Mouse (Mus musculus): Measurements from ENCODE around the gene Fntb. TPM values are rescaled to one million over a fixed set of nuclear protein-coding genes. Genes with fewer than 3 reads are reported as not detected.

Gene Fntb
- polyA plus RNA-seq, 1 experiment from 2014 or later: 16.2 TPM

DNA sequence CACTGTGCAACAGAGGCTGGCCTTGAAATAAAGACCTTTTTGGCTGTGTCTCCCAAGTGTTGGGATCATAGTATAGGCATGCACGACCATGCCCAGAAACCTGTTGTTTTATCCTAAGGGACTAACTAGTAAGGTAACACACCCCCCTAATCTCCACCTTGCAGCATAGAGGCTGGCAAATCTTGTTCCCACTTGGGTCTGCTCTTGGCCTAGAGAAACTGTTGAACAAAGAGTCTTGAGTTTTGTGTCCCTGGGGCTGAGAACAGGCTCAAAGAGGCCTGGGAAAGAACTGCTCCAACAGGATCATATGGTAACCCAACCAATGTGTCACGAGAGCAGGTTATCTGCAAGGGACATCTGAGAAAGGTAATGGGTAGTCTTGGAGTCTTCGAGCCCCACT is 169.0 kb downstream of the Fntb start:
- H3K27ac ChIP-seq (ENCODE audit: low read depth): no peak overlapping the region; the same call in 1 of the 2 replicates
- no peak for ATAC-seq
- peaks cover 49% of the 10 kb centered on the region for H3K36me3 ChIP-seq (replicated peaks; ENCODE audit: insufficient read depth, low read length)
- TF ChIP-seq CTCF (IDR thresholded peaks at IDR 0.05; ENCODE audit: low read depth) (no peak), EP300 (IDR thresholded peaks at IDR 0.05; ENCODE audit: low read depth) (no peak)
- H3K9me3 ChIP-seq (ENCODE audit: low read length): no peaks in the 10 kb centered on the region
- no peak for DNase-seq
- H3K4me2 ChIP-seq (ENCODE audit: low read depth, low read length): no peak overlapping the region
- H3K27me3 ChIP-seq (ENCODE audit: insufficient read depth, low read length): no peaks in the 10 kb centered on the region
- peaks cover 7% of the 10 kb centered on the region for H3K4me1 ChIP-seq (ENCODE audit: insufficient read depth)
- WGBS (ENCODE audit: insufficient replicate concordance): 76% methylated on average over 3 of the region's 3 CpGs
- no peak overlapping the region for H3K9ac ChIP-seq (replicated peaks)
- no peak overlapping the region for H3K4me3 ChIP-seq (ENCODE audit: low read depth, low read length)

DNA sequence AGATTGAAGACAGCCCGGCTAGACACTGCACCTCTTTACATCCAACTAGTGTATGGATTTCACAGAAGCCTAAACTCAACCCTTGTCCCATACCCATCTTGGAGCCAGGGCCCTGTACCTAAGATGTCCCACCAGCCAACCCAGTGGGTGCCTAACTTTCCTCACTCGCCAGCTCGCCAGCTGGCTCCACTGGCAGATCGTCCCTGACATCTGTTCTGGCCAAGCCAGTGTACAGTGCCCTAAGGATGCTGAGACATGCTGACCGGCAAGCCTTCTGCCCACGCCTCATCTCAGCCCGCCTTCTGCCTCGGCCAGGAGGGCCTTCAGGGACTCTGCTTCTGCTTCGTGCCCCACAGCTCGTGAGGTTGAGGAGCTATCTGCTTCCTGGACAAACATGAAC is 170.8 kb downstream of the Fntb start:
- ATAC-seq: no peak

DNA sequence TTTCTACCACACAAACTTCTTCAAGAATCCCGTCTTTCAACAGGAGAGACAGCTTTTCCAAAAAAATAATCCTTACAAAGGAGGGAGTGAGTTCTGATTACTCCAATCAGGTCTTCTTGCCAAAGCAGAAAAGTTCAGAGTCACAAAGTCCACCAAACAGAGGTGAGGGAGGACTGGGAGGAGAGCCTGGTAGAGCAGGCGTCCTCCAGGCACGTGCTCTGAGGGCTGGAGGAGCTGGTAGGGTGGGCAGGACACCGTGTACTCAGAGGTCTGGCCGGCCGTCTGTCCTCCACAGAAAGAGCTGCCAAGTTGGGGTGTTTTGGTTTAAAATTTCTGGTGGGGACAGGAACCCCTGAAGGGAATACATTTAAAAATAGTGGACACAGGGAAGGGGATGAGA is 172.6 kb downstream of the Fntb start:
- Histone ChIP-seq H3K4me1 (ENCODE audit: insufficient read depth) (peaks cover 17% of the 10 kb centered on the region), H3K27ac (ENCODE audit: low read depth) (no peak overlapping the region), H3K9ac (replicated peaks) (no peak overlapping the region), H3K36me3 (replicated peaks; ENCODE audit: insufficient read depth, low read length) (peaks cover 68% of the 10 kb centered on the region), H3K4me2 (ENCODE audit: low read depth, low read length) (no peak overlapping the region), H3K27me3 (ENCODE audit: insufficient read depth, low read length) (no peaks in the 10 kb centered on the region), H3K4me3 (ENCODE audit: low read depth, low read length) (no peak overlapping the region), H3K9me3 (ENCODE audit: low read length) (no peaks in the 10 kb centered on the region)
- TF ChIP-seq EP300 (IDR thresholded peaks at IDR 0.05; ENCODE audit: low read depth) (no peak), CTCF (IDR thresholded peaks at IDR 0.05; ENCODE audit: low read depth) (no peak)
- DNase-seq (no peak), ATAC-seq (no peak)
- WGBS (ENCODE audit: insufficient replicate concordance): 89% methylated on average over 6 of the region's 6 CpGs

More for the DNA sequence above, 170.8 kb downstream of the Fntb start:
- H3K27ac ChIP-seq (ENCODE audit: low read depth): no peak overlapping the region
- peaks cover 2% of the 10 kb centered on the region; the same call in 1 of the 2 replicates for H3K4me1 ChIP-seq (ENCODE audit: insufficient read depth)
- H3K27me3 ChIP-seq (ENCODE audit: insufficient read depth, low read length): no peaks in the 10 kb centered on the region
- DNase-seq: no peak
- 86% methylated on average over 10 of the region's 10 CpGs for WGBS (ENCODE audit: insufficient replicate concordance)
- TF ChIP-seq CTCF (IDR thresholded peaks at IDR 0.05; ENCODE audit: low read depth) (no peak), EP300 (IDR thresholded peaks at IDR 0.05; ENCODE audit: low read depth) (no peak)
- H3K36me3 ChIP-seq (replicated peaks; ENCODE audit: insufficient read depth, low read length): peaks cover 61% of the 10 kb centered on the region
- no peaks in the 10 kb centered on the region for H3K9me3 ChIP-seq (ENCODE audit: low read length)
- no peak overlapping the region for H3K4me2 ChIP-seq (ENCODE audit: low read depth, low read length)
- no peak overlapping the region for H3K9ac ChIP-seq (replicated peaks)
- H3K4me3 ChIP-seq (ENCODE audit: low read depth, low read length): no peak overlapping the region

DNA sequence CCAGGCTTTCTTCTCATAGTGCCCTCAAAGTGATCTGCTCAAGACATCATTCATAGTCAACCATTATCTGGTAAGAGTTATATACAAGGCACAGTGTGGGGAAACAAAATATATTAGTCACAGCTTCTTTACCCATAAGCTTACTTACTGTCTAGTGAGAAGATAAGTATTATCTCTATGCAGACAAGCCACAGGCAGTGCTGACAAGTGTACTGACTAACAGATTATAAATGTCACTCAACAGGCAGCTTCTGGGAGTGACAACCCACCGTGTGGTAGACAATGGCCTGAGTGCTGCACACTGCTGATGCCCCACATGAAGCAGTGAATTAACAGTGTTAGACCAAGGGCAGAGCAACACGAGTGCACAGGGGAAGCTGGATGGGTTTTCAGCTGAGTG is 176.1 kb downstream of the Fntb start:
- peak; percentile 77 for ATAC-seq
- TF ChIP-seq CTCF (IDR thresholded peaks at IDR 0.05; ENCODE audit: low read depth) (no peak), EP300 (IDR thresholded peaks at IDR 0.05; ENCODE audit: low read depth) (peak; percentile 79; the same call in 1 of the 2 replicates)
- Histone ChIP-seq H3K9me3 (ENCODE audit: low read length) (no peaks in the 10 kb centered on the region), H3K4me3 (ENCODE audit: low read depth, low read length) (no peak overlapping the region), H3K27ac (ENCODE audit: low read depth) (0 out of 2 replicates have a peak overlapping the region, but pooled peaks have one; percentile 23), H3K4me1 (ENCODE audit: insufficient read depth) (peaks cover 17% of the 10 kb centered on the region), H3K9ac (replicated peaks) (no peak overlapping the region), H3K27me3 (ENCODE audit: insufficient read depth, low read length) (no peaks in the 10 kb centered on the region), H3K36me3 (replicated peaks; ENCODE audit: insufficient read depth, low read length) (peaks cover 84% of the 10 kb centered on the region), H3K4me2 (ENCODE audit: low read depth, low read length) (0 out of 2 replicates have a peak overlapping the region, but pooled peaks have one; percentile 5)
- 30% methylated on average over 2 of the region's 2 CpGs for WGBS (ENCODE audit: insufficient replicate concordance)
- DNase-seq: no peak

DNA sequence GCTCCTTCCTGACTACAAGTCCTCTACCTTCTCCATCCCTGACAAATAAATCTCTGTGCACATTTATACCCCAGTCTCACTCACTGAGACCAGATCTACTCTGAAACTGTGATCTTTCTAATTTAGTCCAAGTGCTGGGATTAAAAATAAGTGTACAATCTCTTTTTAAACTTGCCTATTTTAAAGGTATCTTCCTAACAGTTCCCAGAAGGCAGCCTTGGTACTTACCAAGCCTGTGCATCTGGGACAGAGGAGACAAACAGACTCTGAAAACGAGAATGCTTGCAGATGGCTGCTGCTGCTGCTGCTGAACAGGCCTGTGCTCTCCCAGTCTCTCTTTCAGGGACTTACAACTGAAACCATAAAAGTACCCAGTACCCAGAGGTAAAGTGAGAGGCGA is 177.1 kb downstream of the Fntb start:
- no peak for DNase-seq
- Histone ChIP-seq H3K27ac (ENCODE audit: low read depth) (0 out of 2 replicates have a peak overlapping the region, but pooled peaks have one; percentile 30), H3K9me3 (ENCODE audit: low read length) (no peaks in the 10 kb centered on the region), H3K36me3 (replicated peaks; ENCODE audit: insufficient read depth, low read length) (peaks cover 81% of the 10 kb centered on the region), H3K4me1 (ENCODE audit: insufficient read depth) (peaks cover 19% of the 10 kb centered on the region), H3K9ac (replicated peaks) (no peak overlapping the region), H3K27me3 (ENCODE audit: insufficient read depth, low read length) (no peaks in the 10 kb centered on the region), H3K4me2 (ENCODE audit: low read depth, low read length) (no peak overlapping the region), H3K4me3 (ENCODE audit: low read depth, low read length) (no peak overlapping the region)
- no peak for ATAC-seq
- TF ChIP-seq EP300 (IDR thresholded peaks at IDR 0.05; ENCODE audit: low read depth) (no peak), CTCF (IDR thresholded peaks at IDR 0.05; ENCODE audit: low read depth) (no peak)
- 83% methylated on average over 2 of the region's 2 CpGs for WGBS (ENCODE audit: insufficient replicate concordance)

DNA sequence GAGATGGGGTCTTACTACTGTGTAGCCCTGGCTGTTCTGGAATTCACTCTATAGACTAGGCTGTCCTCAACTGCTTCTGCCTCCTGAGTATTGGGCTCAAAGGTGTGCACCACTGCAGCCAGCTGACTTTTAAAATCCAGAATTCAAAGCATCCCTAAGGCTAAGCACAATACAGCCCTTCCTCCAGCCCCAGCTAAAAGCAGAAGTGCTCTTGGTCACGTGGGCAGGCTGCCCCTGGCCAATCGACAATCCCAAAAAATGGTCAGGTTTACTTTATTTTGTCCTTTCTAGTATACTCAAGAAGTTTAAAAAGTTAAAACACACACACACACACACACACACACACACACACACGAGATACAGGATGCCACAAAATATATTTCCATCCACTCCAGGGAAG is 177.7 kb downstream of the Fntb start:
- TF ChIP-seq EP300 (IDR thresholded peaks at IDR 0.05; ENCODE audit: low read depth) (no peak), CTCF (IDR thresholded peaks at IDR 0.05; ENCODE audit: low read depth) (no peak)
- Histone ChIP-seq H3K27ac (ENCODE audit: low read depth) (0 out of 2 replicates have a peak overlapping the region, but pooled peaks have one; percentile 30), H3K9me3 (ENCODE audit: low read length) (no peaks in the 10 kb centered on the region), H3K4me3 (ENCODE audit: low read depth, low read length) (no peak overlapping the region), H3K4me1 (ENCODE audit: insufficient read depth) (peaks cover 25% of the 10 kb centered on the region), H3K27me3 (ENCODE audit: insufficient read depth, low read length) (no peaks in the 10 kb centered on the region), H3K36me3 (replicated peaks; ENCODE audit: insufficient read depth, low read length) (peaks cover 85% of the 10 kb centered on the region), H3K4me2 (ENCODE audit: low read depth, low read length) (no peak overlapping the region), H3K9ac (replicated peaks) (no peak overlapping the region)
- WGBS (ENCODE audit: insufficient replicate concordance): 49% methylated on average over 3 of the region's 3 CpGs
- DNase-seq: no peak
- no peak for ATAC-seq

All from liver, postnatal 0 days (tissue).